Mouse (Mus musculus) forebrain, embryonic 14.5 days (tissue): ENCODE measurements at regions not wholly inside any gene's neighbourhood (a gene's known extent, or its start where the extent isn't known, plus 50 kb on each side); places are given as distances from the start of the nearest gene placed in this dataset.

Experiments
- ATAC-seq: fragments of 200-750 bp; cut with Nextera tagmentation; 2 replicates; pipeline ENCODE4 v1.8.0; 2017; ENCODE audit warnings: mild to moderate bottlenecking, moderate library complexity
- DNase-seq: peaks from one replicate; pipeline ENCODE4 v3.0.0-alpha.2; 2015; ENCODE audit warnings: low spot score
- H3K27ac ChIP-seq: fragments of 300-500 bp; sonication (generic); 2 replicates; pipeline ENCODE4 v1.5.1; 2014; ENCODE audit warnings: low read depth, mild to moderate bottlenecking, control low read depth, low read length, moderate library complexity
- H3K27me3 ChIP-seq: fragments of 300-500 bp; sonication (generic); replicated peaks from 2 replicates; pipeline ENCODE4 v1.6.1; 2014; ENCODE audit warnings: low read length, control low read depth, mixed read lengths; ENCODE audit not compliant: control insufficient read depth, insufficient read depth
- H3K36me3 ChIP-seq: fragments of 300-500 bp; sonication (generic); 2 replicates; pipeline ENCODE4 v1.6.1; 2014; ENCODE audit warnings: low read length, control low read depth; ENCODE audit not compliant: control insufficient read depth, insufficient read depth
- H3K4me1 ChIP-seq: fragments of 300-500 bp; sonication (generic); 2 replicates; pipeline ENCODE4 v1.6.1; 2014; ENCODE audit warnings: antibody characterized with exemption, low read length, control low read depth; ENCODE audit not compliant: control insufficient read depth, insufficient read depth
- H3K4me2 ChIP-seq: fragments of 300-500 bp; sonication (generic); 2 replicates; pipeline ENCODE4 v1.6.1; 2014; ENCODE audit warnings: mild to moderate bottlenecking, control low read depth, low read length
- H3K4me3 ChIP-seq: fragments of 300-500 bp; sonication (generic); 2 replicates; pipeline ENCODE4 v1.5.1; 2014; ENCODE audit warnings: low read depth, low read length, control low read depth
- H3K9ac ChIP-seq: fragments of 300-500 bp; sonication (generic); 2 replicates; pipeline ENCODE4 v1.6.1; 2014; ENCODE audit warnings: mild to moderate bottlenecking, low read length, control low read depth, moderate library complexity
- H3K9me3 ChIP-seq: fragments of 300-500 bp; sonication (generic); replicated peaks from 2 replicates; pipeline ENCODE4 v1.6.1; 2016; ENCODE audit warnings: low read length, control low read depth, mixed read lengths; ENCODE audit not compliant: control insufficient read depth
- WGBS: fragments of 180-500 bp; shearing (Covaris S2); extraction: QIAGEN DNeasy Blood & Tissue Kit; methylation state at CpG from one replicate; pipeline ENCODE4 v1.1.7; 2014; 5-methylcytosine and 5-hydroxymethylcytosine counted together

GRCm38 (mm10) chr2:45859901-45860331, 742.7 kb upstream of the Zeb2 start:
- no peaks in the 10 kb centered on the region for H3K27me3 ChIP-seq
- no peaks in the 10 kb centered on the region for H3K9me3 ChIP-seq
- H3K4me2 ChIP-seq = no peak overlapping the region
- no peak for DNase-seq
- no peak overlapping the region for H3K9ac ChIP-seq
- H3K36me3 ChIP-seq = no peaks in the 10 kb centered on the region
- ATAC-seq = no peak
- 77% methylated on average over 4 of the region's 4 CpGs for WGBS
- H3K27ac ChIP-seq = no peak overlapping the region
- no peak overlapping the region for H3K4me3 ChIP-seq
- no peaks in the 10 kb centered on the region for H3K4me1 ChIP-seq

GRCm38 (mm10) chr2:45859445-45859844, 742.2 kb upstream of the Zeb2 start:
- no peak for DNase-seq
- ATAC-seq = no peak
- no peaks in the 10 kb centered on the region for H3K36me3 ChIP-seq
- no peak overlapping the region for H3K9ac ChIP-seq
- no peaks in the 10 kb centered on the region for H3K4me1 ChIP-seq
- no peak overlapping the region for H3K4me3 ChIP-seq
- 86% methylated on average over 6 of the region's 6 CpGs for WGBS
- H3K27me3 ChIP-seq = no peaks in the 10 kb centered on the region
- no peak overlapping the region for H3K27ac ChIP-seq
- H3K9me3 ChIP-seq = no peaks in the 10 kb centered on the region
- H3K4me2 ChIP-seq = no peak overlapping the region

GRCm38 (mm10) chr2:45850018-45850605, 732.9 kb upstream of the Zeb2 start:
- H3K36me3 ChIP-seq = no peaks in the 10 kb centered on the region
- H3K9me3 ChIP-seq = no peaks in the 10 kb centered on the region
- H3K4me3 ChIP-seq = no peak overlapping the region
- 80% methylated on average over 6 of the region's 6 CpGs for WGBS
- H3K4me2 ChIP-seq = no peak overlapping the region
- peak; percentile 74 for DNase-seq
- H3K27me3 ChIP-seq = no peaks in the 10 kb centered on the region
- H3K4me1 ChIP-seq = no peaks in the 10 kb centered on the region
- H3K9ac ChIP-seq = no peak overlapping the region
- ATAC-seq = peak; percentile 87
- H3K27ac ChIP-seq = no peak overlapping the region

- ATAC-seq (no peak), DNase-seq (no peak)
- Histone ChIP-seq H3K9me3 (no peaks in the 10 kb centered on the region), H3K27me3 (no peaks in the 10 kb centered on the region), H3K4me2 (no peak overlapping the region), H3K27ac (no peak overlapping the region), H3K4me3 (no peak overlapping the region), H3K36me3 (no peaks in the 10 kb centered on the region), H3K9ac (no peak overlapping the region), H3K4me1 (no peaks in the 10 kb centered on the region)
These were observed 723.2 kb upstream of the Zeb2 start for GRCm38 (mm10) chr2:45840389-45840788.

- Histone ChIP-seq H3K9ac (no peak overlapping the region), H3K9me3 (no peaks in the 10 kb centered on the region), H3K4me3 (no peak overlapping the region), H3K36me3 (no peaks in the 10 kb centered on the region), H3K27ac (no peak overlapping the region), H3K27me3 (no peaks in the 10 kb centered on the region), H3K4me2 (no peak overlapping the region), H3K4me1 (no peaks in the 10 kb centered on the region)
- 35% methylated on average over 6 of the region's 6 CpGs for WGBS
- DNase-seq (peak; percentile 74), ATAC-seq (peak; percentile 93)
These were observed 719.5 kb upstream of the Zeb2 start for GRCm38 (mm10) chr2:45836546-45837221.

GRCm38 (mm10) chr2:45817945-45818719, 700.9 kb upstream of the Zeb2 start:
- no peaks in the 10 kb centered on the region for H3K4me1 ChIP-seq
- 77% methylated on average over 8 of the region's 8 CpGs for WGBS
- no peaks in the 10 kb centered on the region for H3K9me3 ChIP-seq
- ATAC-seq (no peak), DNase-seq (peak; percentile 44)
- H3K9ac ChIP-seq = no peak overlapping the region
- no peak overlapping the region for H3K4me2 ChIP-seq
- H3K27me3 ChIP-seq = no peaks in the 10 kb centered on the region
- H3K27ac ChIP-seq = no peak overlapping the region
- no peaks in the 10 kb centered on the region for H3K36me3 ChIP-seq
- H3K4me3 ChIP-seq = no peak overlapping the region

GRCm38 (mm10) chr2:45814741-45815140, 697.5 kb upstream of the Zeb2 start:
- DNase-seq = no peak
- Histone ChIP-seq H3K4me1 (no peaks in the 10 kb centered on the region), H3K4me2 (no peak overlapping the region), H3K36me3 (no peaks in the 10 kb centered on the region), H3K9ac (no peak overlapping the region), H3K27me3 (no peaks in the 10 kb centered on the region), H3K9me3 (no peaks in the 10 kb centered on the region), H3K4me3 (no peak overlapping the region), H3K27ac (no peak overlapping the region)
- ATAC-seq = no peak
- 95% methylated on average over 4 of the region's 4 CpGs for WGBS

GRCm38 (mm10) chr2:45805329-45805728, 688.1 kb upstream of the Zeb2 start:
- H3K27ac ChIP-seq = no peak overlapping the region
- 57% methylated on average over 2 of the region's 2 CpGs for WGBS

GRCm38 (mm10) chr2:45800131-45800530, 682.9 kb upstream of the Zeb2 start:
- Histone ChIP-seq H3K27ac (no peak overlapping the region), H3K9ac (no peak overlapping the region), H3K27me3 (no peaks in the 10 kb centered on the region), H3K9me3 (no peaks in the 10 kb centered on the region), H3K4me3 (no peak overlapping the region), H3K4me2 (no peak overlapping the region), H3K36me3 (no peaks in the 10 kb centered on the region), H3K4me1 (no peaks in the 10 kb centered on the region)
- no peak for ATAC-seq
- 81% methylated on average over 2 of the region's 2 CpGs for WGBS
- DNase-seq = no peak

More at GRCm38 (mm10) chr2:45805329-45805728, 688.1 kb upstream of the Zeb2 start:
- H3K27me3 ChIP-seq = no peaks in the 10 kb centered on the region
- no peak for ATAC-seq
- no peaks in the 10 kb centered on the region for H3K4me1 ChIP-seq
- no peaks in the 10 kb centered on the region for H3K36me3 ChIP-seq
- no peak overlapping the region for H3K4me2 ChIP-seq
- no peaks in the 10 kb centered on the region for H3K9me3 ChIP-seq
- no peak overlapping the region for H3K9ac ChIP-seq
- no peak for DNase-seq
- H3K4me3 ChIP-seq = no peak overlapping the region
